Mouse (Mus musculus): ENCODE data around the gene Kdsr. TPM values are rescaled to one million over a fixed set of nuclear protein-coding genes. Genes with fewer than 3 reads are reported as not detected.

The Kdsr gene
- polyA plus RNA-seq, 1 experiment from 2014 or later, result 16.3 TPM

DNA sequence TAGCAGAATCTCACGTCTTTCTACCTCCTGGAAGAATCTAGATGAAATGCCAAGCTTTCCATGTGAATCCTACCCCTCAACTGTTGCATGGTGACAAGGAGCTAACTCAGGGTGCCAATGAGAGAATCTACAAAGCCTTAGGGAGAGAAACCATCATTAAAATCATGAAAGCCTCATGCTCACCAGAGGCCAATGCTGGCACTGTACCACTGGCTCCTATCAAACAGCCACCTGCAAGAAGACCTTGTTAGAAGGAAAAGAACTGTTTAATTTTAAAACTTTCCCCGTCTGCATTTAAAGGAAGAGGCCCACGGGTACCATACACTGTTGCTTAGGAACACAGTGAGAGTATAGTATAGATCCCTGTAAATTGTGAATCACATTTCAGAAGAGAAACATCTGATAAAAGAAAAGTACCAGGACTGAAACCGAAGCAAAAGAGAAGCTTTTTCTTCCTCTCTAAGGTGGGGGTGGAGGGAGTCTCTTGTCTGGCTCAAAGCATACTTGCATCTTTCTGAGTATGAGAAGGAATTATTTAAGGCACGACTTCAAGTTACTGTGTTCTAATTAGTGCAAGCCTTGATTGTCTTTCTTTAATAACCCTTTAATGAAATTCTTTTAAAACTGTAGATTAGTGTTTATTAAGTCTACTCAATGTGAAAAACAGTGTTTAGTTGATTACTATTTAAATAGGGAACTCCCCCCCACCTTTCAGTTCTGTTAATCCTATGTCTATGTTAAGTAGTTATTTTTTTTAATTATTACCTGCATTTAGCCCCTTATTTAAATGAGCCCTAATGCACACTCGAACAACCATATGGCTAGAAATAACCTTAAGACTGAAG is 52.3 kb downstream of the Kdsr start:
- no peaks in the 10 kb centered on the region for H3K9me3 ChIP-seq (ENCODE audit: control insufficient read depth, low read length)
- no peak overlapping the region for H3K27ac ChIP-seq (ENCODE audit: low read depth, low read length)
- H3K9ac ChIP-seq (replicated peaks; ENCODE audit: low read depth, low read length), result no peak overlapping the region
- no peak for ATAC-seq (ENCODE audit: low read depth)
- WGBS, result 71% methylated on average over 6 of the region's 6 CpGs
- no peak overlapping the region for H3K4me2 ChIP-seq (ENCODE audit: low read depth, low read length)
- peaks cover 6% of the 10 kb centered on the region for H3K4me1 ChIP-seq (ENCODE audit: control insufficient read depth, insufficient read depth, low read length)
- no peaks in the 10 kb centered on the region for H3K36me3 ChIP-seq (ENCODE audit: control insufficient read depth, insufficient read depth, low read length)
- no peaks in the 10 kb centered on the region for H3K27me3 ChIP-seq (ENCODE audit: control insufficient read depth, insufficient read depth, low read length)
- H3K4me3 ChIP-seq (ENCODE audit: low read depth, low read length), result no peak overlapping the region

- Histone ChIP-seq H3K36me3 (ENCODE audit: control insufficient read depth, insufficient read depth, low read length) (no peaks in the 10 kb centered on the region), H3K4me1 (ENCODE audit: control insufficient read depth, insufficient read depth, low read length) (no peaks in the 10 kb centered on the region), H3K27me3 (ENCODE audit: control insufficient read depth, insufficient read depth, low read length) (no peaks in the 10 kb centered on the region), H3K4me3 (ENCODE audit: low read depth, low read length) (no peak overlapping the region), H3K27ac (ENCODE audit: low read depth, low read length) (no peak overlapping the region), H3K9me3 (ENCODE audit: control insufficient read depth, low read length) (no peaks in the 10 kb centered on the region), H3K9ac (replicated peaks; ENCODE audit: low read depth, low read length) (no peak overlapping the region), H3K4me2 (ENCODE audit: low read depth, low read length) (no peak overlapping the region)
- 66% methylated on average over 3 of the region's 3 CpGs for whole genome bisulfite sequencing
- ATAC-seq (ENCODE audit: low read depth), result no peak
Observed at GRCm38 (mm10) chr1:106703183-106703582, 56.3 kb downstream of the Kdsr start.

- 66% methylated on average over 4 of the region's 4 CpGs for WGBS
- H3K9ac ChIP-seq (replicated peaks; ENCODE audit: low read depth, low read length), result no peak overlapping the region
- no peak overlapping the region for H3K27ac ChIP-seq (ENCODE audit: low read depth, low read length)
Observed at GRCm38 (mm10) chr1:106702471-106703175, 56.9 kb downstream of the Kdsr start.

GRCm38 (mm10) chr1:106700520-106701114 is 58.9 kb downstream of the Kdsr start:
- Histone ChIP-seq H3K9me3 (ENCODE audit: control insufficient read depth, low read length) (no peaks in the 10 kb centered on the region), H3K4me2 (ENCODE audit: low read depth, low read length) (no peak overlapping the region), H3K36me3 (ENCODE audit: control insufficient read depth, insufficient read depth, low read length) (no peaks in the 10 kb centered on the region), H3K4me3 (ENCODE audit: low read depth, low read length) (no peak overlapping the region), H3K9ac (replicated peaks; ENCODE audit: low read depth, low read length) (no peak overlapping the region), H3K4me1 (ENCODE audit: control insufficient read depth, insufficient read depth, low read length) (no peaks in the 10 kb centered on the region), H3K27ac (ENCODE audit: low read depth, low read length) (no peak overlapping the region), H3K27me3 (ENCODE audit: control insufficient read depth, insufficient read depth, low read length) (no peaks in the 10 kb centered on the region)
- 88% methylated on average over 9 of the region's 9 CpGs for WGBS
- ATAC-seq (ENCODE audit: low read depth), result no peak

More at GRCm38 (mm10) chr1:106702471-106703175, 56.9 kb downstream of the Kdsr start:
- H3K4me2 ChIP-seq (ENCODE audit: low read depth, low read length), result no peak overlapping the region
- no peaks in the 10 kb centered on the region for H3K36me3 ChIP-seq (ENCODE audit: control insufficient read depth, insufficient read depth, low read length)
- H3K4me1 ChIP-seq (ENCODE audit: control insufficient read depth, insufficient read depth, low read length), result no peaks in the 10 kb centered on the region
- H3K9me3 ChIP-seq (ENCODE audit: control insufficient read depth, low read length), result no peaks in the 10 kb centered on the region
- no peak; the same call in 1 of the 2 replicates for ATAC-seq (ENCODE audit: low read depth)
- no peaks in the 10 kb centered on the region for H3K27me3 ChIP-seq (ENCODE audit: control insufficient read depth, insufficient read depth, low read length)
- H3K4me3 ChIP-seq (ENCODE audit: low read depth, low read length), result no peak overlapping the region

DNA sequence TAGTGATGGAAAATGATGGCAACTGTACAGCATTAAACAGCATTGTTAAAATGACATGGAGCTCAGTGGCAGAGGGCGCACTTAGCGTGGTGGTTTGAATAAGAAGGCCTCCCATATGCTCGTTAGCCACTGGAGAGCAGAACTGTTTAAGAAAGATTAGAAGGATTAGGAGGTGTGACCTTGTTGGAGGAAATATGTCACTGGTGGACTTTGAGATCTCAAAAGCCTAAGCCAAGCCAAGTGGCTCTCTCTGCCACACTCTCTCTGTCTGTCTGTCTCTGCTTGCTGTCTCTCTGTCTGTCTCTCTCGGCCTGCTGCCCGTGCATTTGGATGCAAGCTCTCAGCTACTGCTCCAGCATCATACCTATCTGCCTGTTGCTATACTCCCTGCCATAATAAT is 63.1 kb downstream of the Kdsr start:
- H3K27me3 ChIP-seq (ENCODE audit: control insufficient read depth, insufficient read depth, low read length), result no peaks in the 10 kb centered on the region
- WGBS, result 92% methylated on average over 5 of the region's 5 CpGs
- no peaks in the 10 kb centered on the region for H3K36me3 ChIP-seq (ENCODE audit: control insufficient read depth, insufficient read depth, low read length)
- H3K9me3 ChIP-seq (ENCODE audit: control insufficient read depth, low read length), result no peaks in the 10 kb centered on the region
- ATAC-seq (ENCODE audit: low read depth), result no peak
- no peak overlapping the region for H3K27ac ChIP-seq (ENCODE audit: low read depth, low read length)
- H3K9ac ChIP-seq (replicated peaks; ENCODE audit: low read depth, low read length), result no peak overlapping the region
- H3K4me2 ChIP-seq (ENCODE audit: low read depth, low read length), result no peak overlapping the region
- H3K4me3 ChIP-seq (ENCODE audit: low read depth, low read length), result no peak overlapping the region
- no peaks in the 10 kb centered on the region for H3K4me1 ChIP-seq (ENCODE audit: control insufficient read depth, insufficient read depth, low read length)

GRCm38 (mm10) chr1:106695649-106696048 is 63.9 kb downstream of the Kdsr start:
- Histone ChIP-seq H3K4me2 (ENCODE audit: low read depth, low read length) (no peak overlapping the region), H3K36me3 (ENCODE audit: control insufficient read depth, insufficient read depth, low read length) (no peaks in the 10 kb centered on the region), H3K27me3 (ENCODE audit: control insufficient read depth, insufficient read depth, low read length) (no peaks in the 10 kb centered on the region), H3K4me1 (ENCODE audit: control insufficient read depth, insufficient read depth, low read length) (no peaks in the 10 kb centered on the region), H3K9ac (replicated peaks; ENCODE audit: low read depth, low read length) (no peak overlapping the region), H3K4me3 (ENCODE audit: low read depth, low read length) (no peak overlapping the region), H3K27ac (ENCODE audit: low read depth, low read length) (no peak overlapping the region), H3K9me3 (ENCODE audit: control insufficient read depth, low read length) (no peaks in the 10 kb centered on the region)
- WGBS, result 86% methylated on average over 4 of the region's 4 CpGs
- no peak for ATAC-seq (ENCODE audit: low read depth)

DNA sequence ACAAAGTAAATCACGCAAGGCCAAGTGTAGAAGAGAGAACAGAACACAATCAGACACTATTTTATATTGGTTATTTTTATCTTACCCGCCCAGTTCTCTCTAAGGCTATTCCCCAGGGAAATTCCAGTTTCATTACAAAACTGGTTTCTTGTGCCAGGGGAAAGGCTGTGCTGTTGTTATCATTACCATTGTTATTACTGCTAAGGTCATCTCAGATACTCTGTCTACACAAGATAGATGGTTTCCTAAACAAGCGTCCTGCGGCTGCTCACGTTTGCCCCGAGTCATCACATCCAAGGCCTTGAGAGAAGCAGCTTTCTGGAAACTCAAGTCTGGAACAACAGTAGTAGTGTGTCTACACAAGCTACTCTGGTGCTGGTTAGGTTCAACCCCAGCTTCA is 65.2 kb downstream of the Kdsr start:
- no peak overlapping the region for H3K4me2 ChIP-seq (ENCODE audit: low read depth, low read length)
- no peaks in the 10 kb centered on the region for H3K36me3 ChIP-seq (ENCODE audit: control insufficient read depth, insufficient read depth, low read length)
- 87% methylated on average over 6 of the region's 6 CpGs for WGBS
- H3K4me3 ChIP-seq (ENCODE audit: low read depth, low read length), result no peak overlapping the region
- H3K9me3 ChIP-seq (ENCODE audit: control insufficient read depth, low read length), result no peaks in the 10 kb centered on the region
- H3K27ac ChIP-seq (ENCODE audit: low read depth, low read length), result no peak overlapping the region
- no peaks in the 10 kb centered on the region for H3K27me3 ChIP-seq (ENCODE audit: control insufficient read depth, insufficient read depth, low read length)
- ATAC-seq (ENCODE audit: low read depth), result no peak
- H3K9ac ChIP-seq (replicated peaks; ENCODE audit: low read depth, low read length), result no peak overlapping the region
- H3K4me1 ChIP-seq (ENCODE audit: control insufficient read depth, insufficient read depth, low read length), result no peaks in the 10 kb centered on the region

GRCm38 (mm10) chr1:106692599-106692998 is 66.9 kb downstream of the Kdsr start:
- Histone ChIP-seq H3K4me2 (ENCODE audit: low read depth, low read length) (no peak overlapping the region), H3K27me3 (ENCODE audit: control insufficient read depth, insufficient read depth, low read length) (no peaks in the 10 kb centered on the region), H3K4me3 (ENCODE audit: low read depth, low read length) (no peak overlapping the region), H3K36me3 (ENCODE audit: control insufficient read depth, insufficient read depth, low read length) (no peaks in the 10 kb centered on the region), H3K4me1 (ENCODE audit: control insufficient read depth, insufficient read depth, low read length) (no peaks in the 10 kb centered on the region), H3K9me3 (ENCODE audit: control insufficient read depth, low read length) (no peaks in the 10 kb centered on the region), H3K27ac (ENCODE audit: low read depth, low read length) (no peak overlapping the region), H3K9ac (replicated peaks; ENCODE audit: low read depth, low read length) (no peak overlapping the region)
- ATAC-seq (ENCODE audit: low read depth), result no peak

- no peak for ATAC-seq (ENCODE audit: low read depth)
- Histone ChIP-seq H3K4me3 (ENCODE audit: low read depth, low read length) (no peak overlapping the region), H3K9me3 (ENCODE audit: control insufficient read depth, low read length) (no peaks in the 10 kb centered on the region), H3K4me1 (ENCODE audit: control insufficient read depth, insufficient read depth, low read length) (no peaks in the 10 kb centered on the region), H3K27me3 (ENCODE audit: control insufficient read depth, insufficient read depth, low read length) (no peaks in the 10 kb centered on the region), H3K36me3 (ENCODE audit: control insufficient read depth, insufficient read depth, low read length) (no peaks in the 10 kb centered on the region), H3K4me2 (ENCODE audit: low read depth, low read length) (no peak overlapping the region), H3K9ac (replicated peaks; ENCODE audit: low read depth, low read length) (no peak overlapping the region), H3K27ac (ENCODE audit: low read depth, low read length) (no peak overlapping the region)
- WGBS, result 71% methylated on average over 6 of the region's 6 CpGs
Observed at GRCm38 (mm10) chr1:106690887-106691286, 68.6 kb downstream of the Kdsr start.

Data from neural tube, embryonic 14.5 days (tissue).